Mouse (Mus musculus): ENCODE results near the gene Zfhx2.

DNA sequence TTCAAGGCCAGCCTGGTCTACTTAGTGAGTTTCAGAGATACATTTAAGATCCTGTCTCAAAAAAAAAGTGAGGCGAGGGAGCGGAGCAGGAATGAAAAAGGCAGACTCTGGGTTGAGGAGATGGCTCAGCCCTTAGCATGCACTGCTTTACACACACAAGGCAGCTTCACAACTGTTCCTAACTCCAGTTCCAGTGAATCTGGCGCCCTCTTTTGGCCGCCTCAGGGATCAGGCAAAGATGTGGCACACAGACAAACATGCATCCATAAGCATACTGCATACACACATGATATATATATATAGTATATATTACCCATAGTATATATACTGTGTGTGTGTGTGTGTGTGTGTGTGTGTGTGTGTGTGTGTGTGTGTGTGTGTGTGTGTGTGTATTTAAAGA, 81.0 kb downstream of the Zfhx2 start:
- TF ChIP-seq POLR2A (IDR thresholded peaks at IDR 0.05; ENCODE audit: borderline replicate concordance, extremely low read depth, insufficient read depth, insufficient read length, poor library complexity, severe bottlenecking) (no peak), CTCF (IDR thresholded peaks at IDR 0.05; ENCODE audit: borderline replicate concordance, extremely low read depth, insufficient read depth, insufficient read length) (peak; percentile 47; the same call in 1 of the 2 replicates)
